Mouse (Mus musculus) gastrocnemius, postnatal 4 days (tissue): ENCODE results near the gene Arih1. TPM values are rescaled to one million over a fixed set of nuclear protein-coding genes. Genes with fewer than 3 reads are reported as not detected.
A peak's percentile ranks its signal among the peaks of the same experiment; 100 is the strongest.

Source experiments
- DNase-seq, 2 experiments: peaks; one replicate each; pipeline ENCODE4 v3.0.0; 2021 to 2022; ENCODE audit warnings: low spot score in 2 of 2, mixed read lengths in 2 of 2
- long read RNA-seq, 2 experiments: library from polyadenylated mRNA; stranded (forward); transcript quantifications; one replicate each; pipeline ENCODE4 v2.0.0; 2021
- total RNA-seq, 2 experiments: library from RNA; stranded (reverse); gene quantifications; 2 replicates each; pipeline ENCODE4 v1.2.3; 2021

Arih1 gene
- 100 to 1,000 TPM in 1 of 2 experiments, 10 to 100 TPM in 1; 92.5 to 101 TPM for total RNA-seq
- long read RNA-seq, experiment 1, full-length matches to known transcripts, result 25 of 37 reads
- long read RNA-seq, experiment 1, partial matches to known transcripts, result 5 of 37 reads
- long read RNA-seq, experiment 1, other reads (novel, unspliced or antisense), result 7 of 37 reads
- long read RNA-seq, experiment 2, full-length matches to known transcripts, result 36 of 44 reads
- long read RNA-seq, experiment 2, partial matches to known transcripts, result 2 of 44 reads
- long read RNA-seq, experiment 2, other reads (novel, unspliced or antisense), result 6 of 44 reads

DNA sequence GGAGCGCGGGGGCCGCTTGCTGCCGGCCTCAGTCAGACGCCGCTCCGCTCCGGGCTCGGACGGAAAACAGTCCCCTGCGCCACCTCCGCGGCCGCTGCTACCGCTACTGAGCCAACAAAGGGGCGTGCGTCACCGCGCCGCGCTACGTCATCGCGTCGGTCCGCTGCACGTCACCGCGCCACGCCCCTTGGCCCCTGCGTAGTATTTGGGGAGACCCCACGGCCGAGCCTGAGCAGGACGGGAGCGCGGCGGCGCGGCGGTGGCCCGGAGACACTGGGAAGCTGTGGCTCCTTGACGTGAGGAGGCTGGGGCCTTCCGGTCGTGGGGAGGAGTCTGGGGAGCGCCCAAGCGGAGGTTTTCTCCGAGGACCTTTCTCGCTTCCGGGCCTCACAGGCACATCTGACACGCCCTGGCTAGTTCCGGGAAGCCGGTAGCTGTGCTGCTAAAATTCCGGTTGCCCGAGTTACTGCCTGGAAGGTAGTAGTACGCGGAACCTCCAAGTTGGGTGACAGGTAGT lies at the start of gene Arih1:
Arih1 (minus strand) TSS at position 70 of the 517 bp plus-strand sequence.
- DNase-seq, result peak; percentile 97 to 99

DNA sequence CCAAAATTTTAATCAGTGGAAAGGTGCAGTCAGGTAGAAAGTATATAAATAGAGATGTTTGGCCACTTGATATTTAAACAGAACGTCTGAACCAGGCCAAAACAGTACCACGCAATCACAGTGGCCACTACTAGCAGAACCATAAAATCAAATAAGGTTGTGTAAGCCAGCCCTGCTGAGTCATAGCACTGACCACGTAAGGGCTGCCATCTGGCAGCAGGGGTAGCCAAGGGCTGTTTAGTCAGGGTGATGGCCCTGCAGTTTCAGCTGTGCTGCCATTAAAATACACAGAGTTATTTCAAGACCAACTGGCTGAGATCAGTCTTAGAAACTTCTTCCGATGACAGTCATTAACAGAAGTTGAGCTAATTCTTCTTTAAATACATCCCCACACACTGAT lies 47.5 kb upstream of the Arih1 start:
- DNase-seq, result peak in 1 of 2 experiments; percentile 19

- DNase-seq, result no peak
Observed at GRCm38 (mm10) chr9:59533422-59533821, 47.0 kb upstream of the Arih1 start.

GRCm38 (mm10) chr9:59531645-59532044 lies 45.2 kb upstream of the Arih1 start:
- no peak for DNase-seq

DNA sequence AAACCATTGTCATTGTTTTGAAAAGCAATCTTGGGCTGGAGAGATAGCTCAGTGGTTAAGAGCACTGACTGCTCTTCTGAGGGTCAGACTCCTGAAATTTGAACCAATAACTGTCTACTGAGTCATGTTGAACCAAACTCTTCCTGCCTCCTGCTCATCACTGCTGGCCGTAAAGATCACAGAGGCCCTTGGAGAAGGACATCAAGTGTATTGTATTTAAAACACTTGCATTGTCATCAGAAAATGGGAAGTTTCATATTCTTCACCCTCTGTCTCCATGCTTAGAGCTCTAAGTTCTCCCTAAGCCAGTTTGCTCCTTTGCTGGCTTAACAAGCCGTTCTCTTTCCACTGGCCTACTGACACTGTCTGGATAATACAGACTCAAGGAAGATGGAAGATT lies 41.9 kb upstream of the Arih1 start:
- no peak for DNase-seq

DNA sequence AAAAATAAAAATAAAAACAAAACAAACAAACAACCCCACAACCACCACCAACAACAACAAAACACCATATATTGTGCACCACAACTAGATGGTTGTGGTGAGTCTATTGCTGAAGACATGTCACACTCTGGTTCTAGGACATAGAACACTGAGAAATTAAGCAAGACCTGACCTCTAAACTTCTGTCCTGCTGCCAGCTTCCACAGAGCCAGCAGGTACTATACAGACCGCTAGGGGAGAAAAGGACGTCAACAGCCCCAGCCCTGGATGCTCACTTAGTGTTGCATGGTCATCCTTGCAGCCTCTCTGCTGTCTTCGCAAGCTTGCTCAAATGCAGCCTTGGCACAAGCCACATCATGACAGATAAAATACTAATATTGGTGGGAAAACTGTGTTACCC lies 41.2 kb upstream of the Arih1 start:
- DNase-seq, result no peak

GRCm38 (mm10) chr9:59526727-59527126 lies 40.3 kb upstream of the Arih1 start:
- DNase-seq, result no peak

DNA sequence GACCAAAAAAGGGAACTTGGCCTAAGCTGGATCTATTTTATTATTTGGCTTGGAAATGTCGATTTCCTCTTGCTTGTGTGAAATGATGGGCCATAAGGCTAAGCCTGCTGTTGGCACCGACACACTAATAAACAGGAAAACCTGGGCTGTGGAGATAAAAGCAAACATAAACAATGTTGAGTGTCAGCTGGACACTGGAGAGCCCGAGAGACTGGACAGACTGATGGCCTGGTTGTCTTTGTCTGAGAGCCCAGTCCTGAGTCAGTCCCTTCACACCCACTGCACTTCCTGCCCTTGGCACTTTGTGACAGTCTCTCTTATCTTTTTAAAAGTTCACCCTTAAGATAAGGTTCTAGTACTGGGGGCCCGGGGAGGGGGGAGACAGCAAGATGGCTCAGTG lies 36.5 kb upstream of the Arih1 start:
- DNase-seq, result no peak

- no peak for DNase-seq
Observed at GRCm38 (mm10) chr9:59519396-59519795, 33.0 kb upstream of the Arih1 start.

DNA sequence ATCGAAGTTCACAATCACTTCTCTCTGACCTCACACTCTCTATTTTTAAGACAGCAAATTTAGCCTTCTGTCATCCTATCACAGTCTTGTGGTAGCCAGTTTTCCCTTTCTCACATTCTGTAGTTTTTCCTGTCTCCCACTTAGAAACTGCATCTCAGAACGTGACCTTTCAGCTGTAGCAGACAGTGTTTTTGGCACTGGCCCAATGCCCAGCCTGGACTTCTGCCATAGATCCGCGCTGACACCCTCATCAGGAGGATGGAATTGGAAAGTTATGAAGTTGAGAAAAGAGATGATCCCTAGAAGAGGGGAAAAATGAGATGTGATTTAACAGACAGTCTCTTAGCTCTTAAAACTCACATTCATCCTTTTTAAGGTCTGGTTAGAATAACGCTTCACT lies 32.6 kb upstream of the Arih1 start:
- peak in 1 of 2 experiments; percentile 11 for DNase-seq

- DNase-seq, result no peak
Observed at GRCm38 (mm10) chr9:59517127-59517526, 30.7 kb upstream of the Arih1 start.

- DNase-seq, result no peak
Observed at GRCm38 (mm10) chr9:59515069-59515468, 28.7 kb upstream of the Arih1 start.

- no peak for DNase-seq
Observed at GRCm38 (mm10) chr9:59512381-59512780, 26.0 kb upstream of the Arih1 start.

DNA sequence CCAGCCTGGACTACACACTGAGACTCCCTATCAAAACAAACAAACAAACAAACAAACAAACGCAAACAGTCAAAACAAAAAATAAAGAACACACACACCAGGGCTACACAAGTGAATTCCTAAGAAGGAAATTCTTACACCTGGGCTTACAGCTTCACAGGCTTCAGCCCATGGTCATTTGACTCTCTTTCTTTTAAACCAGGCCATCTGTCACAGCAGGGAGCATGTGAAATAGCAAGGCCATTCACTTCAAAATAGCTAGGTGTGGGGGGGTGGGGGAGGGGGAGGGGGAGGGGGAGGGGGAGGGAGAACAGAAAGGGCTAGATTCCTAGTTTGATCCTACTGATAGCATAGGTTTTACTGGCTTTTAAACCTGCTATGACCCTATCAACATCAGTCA lies 21.7 kb upstream of the Arih1 start:
- DNase-seq, result no peak

- DNase-seq, result no peak
Observed at GRCm38 (mm10) chr9:59487331-59487730, 913 bp upstream of the Arih1 start.

GRCm38 (mm10) chr9:59486076-59486518 lies 321 bp downstream of the Arih1 start:
- peak in 1 of 2 experiments; percentile 42 for DNase-seq

- peak; percentile 48 to 74 for DNase-seq
Observed at GRCm38 (mm10) chr9:59485511-59486075, 825 bp downstream of the Arih1 start.

DNA sequence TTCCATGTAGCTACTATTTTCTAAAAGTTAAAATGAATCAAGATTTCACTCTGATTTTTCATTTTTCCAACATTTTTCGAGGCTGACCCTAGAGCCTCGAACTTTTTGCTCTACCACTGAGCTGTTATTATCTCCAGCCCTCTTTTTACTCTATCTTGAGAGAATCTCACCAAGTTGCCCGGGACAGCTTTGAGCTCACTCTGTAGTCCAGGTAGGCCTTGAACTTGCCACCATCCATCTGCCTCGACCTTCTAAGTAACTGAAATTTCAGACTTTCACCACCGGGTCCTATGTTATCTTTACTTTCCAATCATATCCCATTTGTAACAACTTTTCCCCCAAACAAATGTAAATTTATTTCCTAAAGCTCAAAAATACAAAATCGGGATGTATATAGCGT lies 1.7 kb downstream of the Arih1 start:
- no peak for DNase-seq

DNA sequence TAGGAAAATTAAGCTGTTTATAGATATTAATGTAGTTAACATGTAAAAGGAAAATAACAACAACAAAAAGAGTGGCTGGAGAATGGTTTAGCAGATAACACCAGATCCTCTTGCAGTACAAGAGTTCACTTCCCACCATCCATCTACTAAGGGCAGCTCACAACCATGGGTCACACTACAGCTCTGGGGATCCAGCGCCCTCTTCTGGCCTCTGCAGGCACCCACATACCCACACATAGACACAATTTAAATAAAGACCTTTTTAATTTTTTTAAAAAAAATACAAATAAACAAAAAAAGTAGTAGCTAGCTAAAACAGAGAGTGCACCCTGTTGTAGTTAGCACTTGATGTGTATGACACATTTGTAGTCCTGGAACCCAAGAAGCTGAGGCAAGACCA lies 4.0 kb downstream of the Arih1 start:
- no peak for DNase-seq

DNA sequence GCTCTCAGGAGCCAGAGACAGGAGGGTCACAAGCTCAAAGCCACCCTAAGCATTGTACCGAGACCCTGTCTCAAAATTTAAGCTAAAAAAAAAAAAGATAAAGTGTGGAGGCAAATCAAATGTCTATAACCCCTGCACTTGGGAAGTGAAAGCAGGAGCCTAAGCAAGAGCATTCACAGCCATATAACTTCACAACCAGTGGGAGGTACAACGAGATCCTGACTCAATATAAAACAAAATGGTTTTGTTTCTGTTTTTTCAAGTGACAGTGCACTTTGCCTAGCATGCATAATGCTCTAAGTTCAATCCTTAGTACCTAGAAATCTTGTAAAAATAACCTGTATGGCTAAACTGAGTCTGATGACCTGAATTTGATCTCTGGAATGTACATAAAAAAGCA lies 9.8 kb downstream of the Arih1 start:
- DNase-seq, result no peak

- no peak for DNase-seq
Observed at GRCm38 (mm10) chr9:59474838-59475237, 11.6 kb downstream of the Arih1 start.

DNA sequence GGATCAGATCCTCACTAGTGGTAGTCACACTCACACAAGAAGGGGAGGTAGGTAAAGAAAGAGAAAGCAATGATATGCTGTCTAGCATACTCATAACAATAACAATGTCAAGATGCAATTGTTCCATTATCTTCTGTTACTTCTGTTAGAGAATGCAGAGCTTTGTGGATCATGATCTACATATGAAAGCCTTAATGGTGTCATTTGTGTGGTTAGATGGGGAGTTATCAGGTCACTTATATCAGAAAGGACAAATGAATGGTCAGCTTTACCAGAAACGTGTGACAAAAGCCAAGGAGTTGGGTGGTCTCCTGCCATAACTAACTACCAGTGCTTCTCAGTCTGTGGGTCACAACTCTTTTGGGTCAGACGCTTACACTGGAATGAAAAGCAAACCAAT lies 13.2 kb downstream of the Arih1 start:
- no peak for DNase-seq

DNA sequence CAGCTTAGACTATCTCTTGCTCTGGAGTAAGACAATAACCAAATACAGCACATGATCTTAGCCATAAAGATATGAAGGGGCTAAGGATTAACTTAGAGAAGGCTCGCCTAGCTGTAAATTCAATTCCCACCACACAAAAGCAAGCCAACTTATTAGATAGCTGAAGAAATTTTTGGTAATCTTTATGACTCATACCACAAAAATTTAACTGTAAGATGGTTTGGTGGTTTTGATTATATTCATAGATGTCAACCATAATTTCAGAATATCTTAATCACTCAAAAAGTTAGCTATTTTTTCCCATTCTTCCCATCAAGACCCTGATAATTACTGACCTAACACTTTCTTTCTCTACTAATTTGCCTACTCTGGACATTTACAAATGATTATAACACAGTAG lies 17.0 kb downstream of the Arih1 start:
- DNase-seq, result no peak
